Mouse (Mus musculus) neural tube, embryonic 14.5 days (tissue): ENCODE measurements at regions not wholly inside any gene's neighbourhood (a gene's known extent, or its start where the extent isn't known, plus 50 kb on each side); places are given as distances from the start of the nearest gene placed in this dataset.
"Not testable (repeated sequence)": the region's sequence is repeated elsewhere in the genome, so short reads cannot be mapped to it uniquely, and the experiment has no call there.

ENCODE experiments used
- ATAC-seq: fragments of 200-750 bp; cut with Nextera tagmentation; 2 replicates; pipeline ENCODE4 v1.8.0; 2017; ENCODE audit warnings: low read depth, mild to moderate bottlenecking, moderate TSS enrichment, moderate library complexity
- H3K27ac ChIP-seq: fragments of 300-500 bp; sonication (generic); 2 replicates; pipeline ENCODE4 v1.5.1; 2014; ENCODE audit warnings: low read depth, mild to moderate bottlenecking, control low read depth, low read length, moderate library complexity, mixed read lengths
- H3K27me3 ChIP-seq: fragments of 300-500 bp; sonication (generic); 2 replicates; pipeline ENCODE4 v1.6.1; 2014; ENCODE audit warnings: low read length; ENCODE audit not compliant: control insufficient read depth, insufficient read depth
- H3K36me3 ChIP-seq: fragments of 300-500 bp; sonication (generic); 2 replicates; pipeline ENCODE4 v1.6.1; 2014; ENCODE audit warnings: low read length, mixed read lengths; ENCODE audit not compliant: control insufficient read depth, insufficient read depth
- H3K4me1 ChIP-seq: fragments of 300-500 bp; sonication (generic); 2 replicates; pipeline ENCODE4 v1.6.1; 2014; ENCODE audit warnings: low read length; ENCODE audit not compliant: control insufficient read depth, insufficient read depth
- H3K4me2 ChIP-seq: fragments of 300-500 bp; sonication (generic); 2 replicates; pipeline ENCODE4 v1.6.1; 2014; ENCODE audit warnings: mild to moderate bottlenecking, low read depth, low read length, control low read depth
- H3K4me3 ChIP-seq: fragments of 300-500 bp; sonication (generic); 2 replicates; pipeline ENCODE4 v1.5.1; 2014; ENCODE audit warnings: low read depth, low read length, control low read depth, mixed read lengths
- H3K9ac ChIP-seq: fragments of 300-500 bp; sonication (generic); replicated peaks from 2 replicates; pipeline ENCODE4 v1.6.1; 2014; ENCODE audit warnings: low read depth, mild to moderate bottlenecking, control low read depth, low read length, mixed read lengths
- H3K9me3 ChIP-seq: fragments of 300-500 bp; sonication (generic); 2 replicates; pipeline ENCODE4 v1.6.1; 2016; ENCODE audit warnings: low read length; ENCODE audit not compliant: control insufficient read depth
- WGBS: fragments of 180-500 bp; shearing (Covaris S2); extraction: QIAGEN DNeasy Blood & Tissue Kit; methylation state at CpG from one replicate; pipeline ENCODE4 v1.1.7; 2014; 5-methylcytosine and 5-hydroxymethylcytosine counted together

- H3K27ac ChIP-seq: no peak overlapping the region
- no peaks in the 10 kb centered on the region for H3K9me3 ChIP-seq
- no peaks in the 10 kb centered on the region for H3K36me3 ChIP-seq
- no peak for ATAC-seq
- no peak overlapping the region for H3K9ac ChIP-seq
- H3K4me3 ChIP-seq: no peak overlapping the region
- H3K4me2 ChIP-seq: no peak overlapping the region
- H3K27me3 ChIP-seq: no peaks in the 10 kb centered on the region
- 96% methylated on average over 2 of the region's 2 CpGs for WGBS
- H3K4me1 ChIP-seq: no peaks in the 10 kb centered on the region
Observed at GRCm38 (mm10) chr6:117687045-117687444, 153.9 kb upstream of the Zfp637 start.

DNA sequence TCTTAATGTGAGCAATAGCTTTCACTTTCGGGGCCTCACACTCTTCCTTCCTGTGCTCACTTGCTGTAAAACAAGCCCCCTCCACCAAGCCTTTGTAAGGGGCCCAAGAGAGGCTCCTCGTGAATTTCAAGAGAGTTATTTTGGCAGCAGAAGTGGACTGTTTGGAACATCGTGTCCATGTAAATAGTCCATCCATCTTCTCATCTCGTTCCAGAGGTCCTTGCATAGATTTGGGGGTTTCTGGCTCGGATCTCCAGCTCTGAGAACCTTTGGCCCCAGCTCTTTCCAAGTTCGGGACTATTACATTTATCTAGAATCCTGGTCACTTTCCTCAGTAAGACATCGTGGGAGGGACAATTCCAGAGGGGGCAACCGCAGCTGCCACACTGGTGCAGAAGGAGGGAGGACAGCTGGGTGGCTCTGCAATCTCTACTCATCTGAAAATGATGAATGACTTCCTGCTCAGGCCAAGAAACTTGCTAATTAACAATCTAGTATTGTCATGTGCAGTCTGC lies 152.3 kb upstream of the Zfp637 start:
- Histone ChIP-seq H3K4me1 (no peaks in the 10 kb centered on the region), H3K9ac (no peak overlapping the region), H3K9me3 (no peaks in the 10 kb centered on the region), H3K27me3 (no peaks in the 10 kb centered on the region), H3K4me2 (no peak overlapping the region), H3K4me3 (no peak overlapping the region), H3K27ac (no peak overlapping the region), H3K36me3 (no peaks in the 10 kb centered on the region)
- WGBS: 85% methylated on average over 8 of the region's 8 CpGs
- ATAC-seq: no peak

- H3K4me3 ChIP-seq: no peak overlapping the region
- H3K9me3 ChIP-seq: no peaks in the 10 kb centered on the region
- H3K4me1 ChIP-seq: no peaks in the 10 kb centered on the region
- WGBS: 85% methylated on average over 5 of the region's 5 CpGs
- no peak overlapping the region for H3K9ac ChIP-seq
- H3K4me2 ChIP-seq: no peak overlapping the region
- no peaks in the 10 kb centered on the region for H3K36me3 ChIP-seq
- H3K27me3 ChIP-seq: no peaks in the 10 kb centered on the region
- H3K27ac ChIP-seq: no peak overlapping the region
- no peak for ATAC-seq
Observed at GRCm38 (mm10) chr6:117700286-117700685, 140.7 kb upstream of the Zfp637 start.

DNA sequence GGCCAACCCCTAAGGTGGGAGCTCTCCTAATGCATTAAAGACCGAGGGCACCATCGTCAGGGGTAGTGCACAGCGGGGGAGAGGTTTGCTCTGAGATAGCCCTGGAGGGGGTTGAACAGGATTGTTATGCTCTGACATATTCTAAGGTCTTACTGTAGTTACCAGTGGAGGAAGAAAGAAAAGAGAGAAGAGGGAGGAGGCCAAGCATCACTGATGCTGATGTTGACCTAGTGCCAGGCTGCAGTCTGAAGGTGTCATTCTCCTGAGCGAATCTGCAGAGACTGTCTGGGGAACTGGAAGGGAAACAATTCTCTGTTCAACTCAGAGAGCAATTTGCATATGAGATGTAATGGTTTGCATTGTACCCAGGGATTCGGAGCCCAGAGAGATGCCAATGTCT lies 139.4 kb upstream of the Zfp637 start:
- Histone ChIP-seq H3K4me3 (no peak overlapping the region), H3K9ac (no peak overlapping the region), H3K4me1 (no peaks in the 10 kb centered on the region), H3K27ac (no peak overlapping the region), H3K36me3 (no peaks in the 10 kb centered on the region), H3K4me2 (no peak overlapping the region), H3K9me3 (no peaks in the 10 kb centered on the region), H3K27me3 (no peaks in the 10 kb centered on the region)
- WGBS: 92% methylated on average over 5 of the region's 5 CpGs
- no peak for ATAC-seq

- WGBS: 65% methylated on average over 2 of the region's 2 CpGs
Observed at GRCm38 (mm10) chr6:117706006-117706405, 135.0 kb upstream of the Zfp637 start.

DNA sequence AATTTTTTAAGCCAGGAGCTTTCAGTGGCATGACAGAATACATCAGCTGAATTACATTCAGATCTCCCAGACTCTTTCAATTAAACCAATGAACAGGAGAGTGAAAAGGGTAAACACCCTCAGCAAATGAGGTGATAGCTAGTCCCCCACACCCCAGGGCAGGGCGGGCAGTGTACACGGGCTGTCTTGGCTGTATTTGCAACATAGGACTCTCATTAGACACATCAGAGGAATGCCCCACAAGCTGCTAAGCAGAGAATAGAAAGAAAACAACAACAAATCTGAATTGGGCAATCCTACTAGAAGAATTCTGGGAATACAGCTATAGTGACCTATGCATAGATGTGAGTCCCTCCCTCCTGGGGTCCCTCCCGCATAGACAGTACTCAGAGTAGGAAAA lies 131.8 kb upstream of the Zfp637 start:
- ATAC-seq: no peak
- H3K4me2 ChIP-seq: no peak overlapping the region
- no peak overlapping the region for H3K4me3 ChIP-seq
- no peaks in the 10 kb centered on the region for H3K9me3 ChIP-seq
- 85% methylated on average over 3 of the region's 3 CpGs for WGBS
- no peak overlapping the region for H3K9ac ChIP-seq
- H3K27ac ChIP-seq: no peak overlapping the region
- H3K4me1 ChIP-seq: no peaks in the 10 kb centered on the region
- no peaks in the 10 kb centered on the region for H3K36me3 ChIP-seq
- H3K27me3 ChIP-seq: no peaks in the 10 kb centered on the region

More at GRCm38 (mm10) chr6:117706006-117706405, 135.0 kb upstream of the Zfp637 start:
- no peak overlapping the region for H3K9ac ChIP-seq
- H3K4me2 ChIP-seq: no peak overlapping the region
- no peak overlapping the region for H3K27ac ChIP-seq
- H3K27me3 ChIP-seq: no peaks in the 10 kb centered on the region
- no peaks in the 10 kb centered on the region for H3K36me3 ChIP-seq
- ATAC-seq: no peak
- H3K9me3 ChIP-seq: no peaks in the 10 kb centered on the region
- H3K4me3 ChIP-seq: no peak overlapping the region
- H3K4me1 ChIP-seq: no peaks in the 10 kb centered on the region

GRCm38 (mm10) chr6:117715056-117715777 lies 125.8 kb upstream of the Zfp637 start:
- H3K36me3 ChIP-seq: no peaks in the 10 kb centered on the region
- no peaks in the 10 kb centered on the region for H3K9me3 ChIP-seq
- H3K4me3 ChIP-seq: no peak overlapping the region
- WGBS: 88% methylated on average over 6 of the region's 6 CpGs
- H3K4me1 ChIP-seq: no peaks in the 10 kb centered on the region
- H3K4me2 ChIP-seq: no peak overlapping the region
- no peaks in the 10 kb centered on the region for H3K27me3 ChIP-seq
- no peak for ATAC-seq
- no peak overlapping the region for H3K9ac ChIP-seq
- H3K27ac ChIP-seq: no peak overlapping the region

GRCm38 (mm10) chr6:117716422-117716821 lies 124.6 kb upstream of the Zfp637 start:
- H3K36me3 ChIP-seq, H3K9me3 ChIP-seq, H3K27ac ChIP-seq, H3K9ac ChIP-seq, H3K4me1 ChIP-seq, H3K4me3 ChIP-seq, H3K27me3 ChIP-seq, ATAC-seq, H3K4me2 ChIP-seq: not testable (repeated sequence)
- WGBS: 89% methylated on average over 5 of the region's 40 CpGs

DNA sequence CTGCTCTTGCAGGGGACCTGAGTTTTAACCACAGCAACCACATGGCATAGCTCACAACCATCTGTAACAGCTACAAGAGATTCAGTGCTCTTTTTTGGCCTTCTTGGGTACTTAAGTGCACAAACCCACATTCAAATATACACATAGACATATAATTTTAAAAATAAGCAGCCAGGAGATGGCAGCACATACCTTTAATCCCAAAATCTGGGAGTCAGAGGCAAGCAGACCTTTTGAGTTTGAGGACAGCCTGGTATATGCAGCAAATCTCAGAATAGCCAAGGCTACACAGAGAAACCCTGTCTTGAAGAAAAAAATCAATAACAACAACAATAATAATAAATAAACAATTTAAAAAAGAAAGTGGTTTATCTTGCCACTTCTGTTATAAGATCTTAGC lies 88.6 kb upstream of the Zfp637 start:
- H3K36me3 ChIP-seq, ATAC-seq, H3K4me1 ChIP-seq, H3K9ac ChIP-seq, H3K27me3 ChIP-seq, H3K4me3 ChIP-seq, H3K4me2 ChIP-seq, H3K9me3 ChIP-seq, H3K27ac ChIP-seq: not testable (repeated sequence)
